Mouse (Mus musculus) heart, postnatal 0 days (tissue): ENCODE measurements around the gene Uba2. TPM values are rescaled to one million over a fixed set of nuclear protein-coding genes. Genes with fewer than 3 reads are reported as not detected.
"Not testable (repeated sequence)": the region's sequence is repeated elsewhere in the genome, so short reads cannot be mapped to it uniquely, and the experiment has no call there.

Experiments
- ATAC-seq: fragments of 200-750 bp; cut with Nextera tagmentation; 2 replicates; pipeline ENCODE4 v1.8.0; 2017; ENCODE audit warnings: low read depth, moderate number of reproducible peaks, moderate library complexity; ENCODE audit not compliant: insufficient read depth
- DNase-seq: peaks from one replicate; pipeline ENCODE4 v3.0.0-alpha.2; 2016; ENCODE audit warnings: low spot score
- H3K27ac ChIP-seq: fragments of 300-500 bp; sonication (generic); 2 replicates; pipeline ENCODE4 v1.5.1; 2014; ENCODE audit warnings: low read depth, mild to moderate bottlenecking
- H3K27me3 ChIP-seq: fragments of 300-500 bp; sonication (generic); 2 replicates; pipeline ENCODE4 v1.6.1; 2014; ENCODE audit warnings: low read length, mixed read lengths; ENCODE audit not compliant: control insufficient read depth, insufficient read depth
- H3K36me3 ChIP-seq: fragments of 300-500 bp; sonication (generic); replicated peaks from 2 replicates; pipeline ENCODE4 v1.6.1; 2014; ENCODE audit warnings: low read length, mixed read lengths; ENCODE audit not compliant: control insufficient read depth, insufficient read depth
- H3K4me1 ChIP-seq: fragments of 300-500 bp; sonication (generic); 2 replicates; pipeline ENCODE4 v1.6.1; 2014; ENCODE audit warnings: antibody characterized with exemption; ENCODE audit not compliant: control insufficient read depth, insufficient read depth
- H3K4me2 ChIP-seq: fragments of 300-500 bp; sonication (generic); 2 replicates; pipeline ENCODE4 v1.6.1; 2014; ENCODE audit warnings: low read depth, mild to moderate bottlenecking, low read length, moderate library complexity
- H3K4me3 ChIP-seq: fragments of 300-500 bp; sonication (generic); 2 replicates; pipeline ENCODE4 v1.5.1; 2014; ENCODE audit warnings: low read depth, low read length
- H3K9ac ChIP-seq: fragments of 300-500 bp; sonication (generic); replicated peaks from 2 replicates; pipeline ENCODE4 v1.6.1; 2014; ENCODE audit warnings: low read depth, low read length, mixed read lengths
- H3K9me3 ChIP-seq: fragments of 300-500 bp; sonication (generic); replicated peaks from 2 replicates; pipeline ENCODE4 v1.6.1; 2016; ENCODE audit warnings: low read length; ENCODE audit not compliant: control insufficient read depth
- CTCF ChIP-seq: IDR thresholded peaks from 2 replicates; pipeline ENCODE4 v1.5.1; 2016; ENCODE audit warnings: antibody characterized with exemption, control low read depth, low read depth
- EP300 ChIP-seq: IDR thresholded peaks from 2 replicates; pipeline ENCODE4 v1.6.1; 2016; ENCODE audit warnings: antibody characterized with exemption, low read depth
- WGBS: fragments of 180-500 bp; shearing (Covaris S2); extraction: QIAGEN DNeasy Blood & Tissue Kit; methylation state at CpG from one replicate; pipeline ENCODE4 v1.1.7; 2014; 5-methylcytosine and 5-hydroxymethylcytosine counted together
- polyA plus RNA-seq: library from polyadenylated mRNA; unstranded; fragments of >200 nt; fragmentation: Nextera tagmentation; extraction: Ambion mirVana; gene quantifications from 2 replicates; pipeline ENCODE4 v1.2.1, GENCODE M21; 2015
- total RNA-seq: library from RNA; depleted of rRNA; stranded (reverse); fragments of >200 nt; gene quantifications from 2 replicates; pipeline ENCODE4 v1.2.3, GENCODE M21; 2014; ENCODE audit warnings: low replicate concordance

Gene Uba2
- total and polyA plus RNA-seq, 2 experiments from 2014 or later, result 54.8 to 59.3 TPM

GRCm38 (mm10) chr7:34183356-34183755, 14.0 kb upstream of the Uba2 start:
- WGBS, result 90% methylated on average over 13 of the region's 13 CpGs
- no peak for TF ChIP-seq EP300
- no peaks in the 10 kb centered on the region for H3K27me3 ChIP-seq
- H3K9ac ChIP-seq, result no peak overlapping the region
- H3K4me2 ChIP-seq, result no peak overlapping the region
- DNase-seq (no peak), ATAC-seq (no peak)
- H3K4me1 ChIP-seq, result no peaks in the 10 kb centered on the region
- H3K27ac ChIP-seq, result no peak overlapping the region
- H3K36me3 ChIP-seq, result peaks cover 39% of the 10 kb centered on the region
- no peaks in the 10 kb centered on the region for H3K9me3 ChIP-seq
- H3K4me3 ChIP-seq, result no peak overlapping the region

GRCm38 (mm10) chr7:34176241-34176640, 6.8 kb upstream of the Uba2 start:
- H3K4me1 ChIP-seq, H3K36me3 ChIP-seq, H3K9me3 ChIP-seq, H3K4me3 ChIP-seq, ATAC-seq, H3K9ac ChIP-seq, DNase-seq, H3K4me2 ChIP-seq, H3K27ac ChIP-seq, H3K27me3 ChIP-seq: not testable (repeated sequence)
- WGBS, result 83% methylated on average over 6 of the region's 6 CpGs

GRCm38 (mm10) chr7:34172251-34172650, 2.9 kb upstream of the Uba2 start:
- Histone ChIP-seq H3K27ac (no peak overlapping the region), H3K4me3 (no peak overlapping the region), H3K9ac (no peak overlapping the region), H3K36me3 (no peaks in the 10 kb centered on the region), H3K4me2 (no peak overlapping the region), H3K9me3 (no peaks in the 10 kb centered on the region), H3K4me1 (peaks cover 4% of the 10 kb centered on the region), H3K27me3 (no peaks in the 10 kb centered on the region)
- no peak for ATAC-seq
- DNase-seq, result no peak
- 58% methylated on average over 1 of the region's 1 CpGs for WGBS
- TF ChIP-seq CTCF, result no peak
- TF ChIP-seq EP300, result no peak

GRCm38 (mm10) chr7:34168470-34169251, 738 bp downstream of the Uba2 start:
- no peaks in the 10 kb centered on the region for H3K27me3 ChIP-seq
- ATAC-seq (peak; percentile 97), DNase-seq (peak; percentile 84)
- H3K9ac ChIP-seq, result peak overlapping the region; percentile 94
- peak overlapping the region; percentile 91 for H3K27ac ChIP-seq
- peaks cover 7% of the 10 kb centered on the region for H3K4me1 ChIP-seq
- peak overlapping the region; percentile 97 for H3K4me3 ChIP-seq
- H3K9me3 ChIP-seq, result no peaks in the 10 kb centered on the region
- H3K4me2 ChIP-seq, result peak overlapping the region; percentile 74
- TF ChIP-seq EP300, result no peak
- no peak for TF ChIP-seq CTCF
- peaks cover 15% of the 10 kb centered on the region for H3K36me3 ChIP-seq
- 10% methylated on average over 30 of the region's 30 CpGs for WGBS

GRCm38 (mm10) chr7:34167766-34168469, 1.5 kb downstream of the Uba2 start:
- peak; percentile 71 for ATAC-seq
- WGBS, result under 1% methylated on average over 45 of the region's 54 CpGs

More at GRCm38 (mm10) chr7:34167766-34168469, 1.5 kb downstream of the Uba2 start:
- TF ChIP-seq CTCF (no peak), EP300 (no peak)
- Histone ChIP-seq H3K4me2 (peak overlapping the region; percentile 74), H3K27me3 (no peaks in the 10 kb centered on the region), H3K36me3 (peaks cover 22% of the 10 kb centered on the region), H3K27ac (peak overlapping the region; percentile 91), H3K4me3 (peak overlapping the region; percentile 97), H3K4me1 (peaks cover 7% of the 10 kb centered on the region), H3K9me3 (no peaks in the 10 kb centered on the region), H3K9ac (peak overlapping the region; percentile 94)
- peak; percentile 18 for DNase-seq
